Mouse (Mus musculus) liver, postnatal 0 days (tissue): ENCODE data around the gene Hpf1. TPM values are rescaled to one million over a fixed set of nuclear protein-coding genes. Genes with fewer than 3 reads are reported as not detected.

ENCODE experiments used
- ATAC-seq: fragments of 200-750 bp; cut with Nextera tagmentation; 2 replicates; pipeline ENCODE4 v1.8.0; 2017; ENCODE audit warnings: mild to moderate bottlenecking, moderate library complexity
- DNase-seq: peaks from one replicate; pipeline ENCODE4 v3.0.0-alpha.2; 2016
- H3K27ac ChIP-seq: fragments of 300-500 bp; sonication (generic); 2 replicates; pipeline ENCODE4 v1.5.1; 2014; ENCODE audit warnings: antibody characterized with exemption, moderate library complexity, mild to moderate bottlenecking, low read depth
- H3K27me3 ChIP-seq: fragments of 300-500 bp; sonication (generic); 2 replicates; pipeline ENCODE4 v1.6.1; 2014; ENCODE audit warnings: low read length, control low read depth, mixed read lengths; ENCODE audit not compliant: insufficient read depth
- H3K36me3 ChIP-seq: fragments of 300-500 bp; sonication (generic); replicated peaks from 2 replicates; pipeline ENCODE4 v1.6.1; 2014; ENCODE audit warnings: mild to moderate bottlenecking, control low read depth, low read length, moderate library complexity, mixed read lengths; ENCODE audit not compliant: insufficient read depth
- H3K4me1 ChIP-seq: fragments of 300-500 bp; sonication (generic); 2 replicates; pipeline ENCODE4 v1.6.1; 2014; ENCODE audit warnings: antibody characterized with exemption, mild to moderate bottlenecking, control low read depth; ENCODE audit not compliant: insufficient read depth
- H3K4me2 ChIP-seq: fragments of 300-500 bp; sonication (generic); 2 replicates; pipeline ENCODE4 v1.6.1; 2014; ENCODE audit warnings: low read depth, mild to moderate bottlenecking, low read length, moderate library complexity, mixed read lengths
- H3K4me3 ChIP-seq: fragments of 300-500 bp; sonication (generic); 2 replicates; pipeline ENCODE4 v1.5.1; 2014; ENCODE audit warnings: low read depth, low read length
- H3K9ac ChIP-seq: fragments of 300-500 bp; sonication (generic); replicated peaks from 2 replicates; pipeline ENCODE4 v1.6.1; 2014; ENCODE audit warnings: mild to moderate bottlenecking, moderate library complexity
- H3K9me3 ChIP-seq: fragments of 300-500 bp; sonication (generic); 2 replicates; pipeline ENCODE4 v1.6.1; 2016; ENCODE audit warnings: mild to moderate bottlenecking, control low read depth, low read length, mixed read lengths
- CTCF ChIP-seq: sonication (generic); IDR thresholded peaks from 2 replicates; pipeline ENCODE4 v1.5.1; 2016; ENCODE audit warnings: antibody characterized with exemption, low read depth
- EP300 ChIP-seq: IDR thresholded peaks from 2 replicates; pipeline ENCODE4 v1.6.1; 2016; ENCODE audit warnings: antibody characterized with exemption, low read depth, mild to moderate bottlenecking
- WGBS: fragments of 180-500 bp; shearing (Covaris S2); extraction: QIAGEN DNeasy Blood & Tissue Kit; methylation state at CpG from one replicate; pipeline ENCODE4 v1.1.7; 2014; ENCODE audit not compliant: insufficient replicate concordance; 5-methylcytosine and 5-hydroxymethylcytosine counted together
- polyA plus RNA-seq: library from polyadenylated mRNA; unstranded; fragments of >200 nt; fragmentation: Nextera tagmentation; extraction: Ambion mirVana; gene quantifications from 2 replicates; pipeline ENCODE4 v1.2.1, GENCODE M21; 2015

Gene Hpf1
- polyA plus RNA-seq, 1 experiment from 2014 or later: 43.4 TPM

GRCm38 (mm10) chr8:60951271-60951670 is 61.1 kb downstream of the Hpf1 start:
- Histone ChIP-seq H3K4me3 (0 out of 2 replicates have a peak overlapping the region, but pooled peaks have one; percentile 7), H3K36me3 (no peaks in the 10 kb centered on the region), H3K27ac (no peak overlapping the region), H3K4me1 (peaks cover 20% of the 10 kb centered on the region), H3K9me3 (no peaks in the 10 kb centered on the region), H3K27me3 (no peaks in the 10 kb centered on the region), H3K9ac (no peak overlapping the region), H3K4me2 (peak overlapping the region; percentile 55)
- WGBS: 79% methylated on average over 4 of the region's 4 CpGs
- ATAC-seq: no peak
- no peak for DNase-seq
- TF ChIP-seq CTCF (no peak), EP300 (no peak)

- Histone ChIP-seq H3K9me3 (no peaks in the 10 kb centered on the region), H3K36me3 (no peaks in the 10 kb centered on the region), H3K4me2 (peak overlapping the region; percentile 56), H3K4me1 (peaks cover 21% of the 10 kb centered on the region), H3K4me3 (no peak overlapping the region), H3K27ac (no peak overlapping the region), H3K9ac (no peak overlapping the region), H3K27me3 (no peaks in the 10 kb centered on the region)
- DNase-seq: no peak
- 100% methylated on average over 1 of the region's 1 CpGs for WGBS
- ATAC-seq: no peak
- TF ChIP-seq EP300 (no peak), CTCF (no peak)
Observed at GRCm38 (mm10) chr8:60951757-60952156, 61.5 kb downstream of the Hpf1 start.

GRCm38 (mm10) chr8:60952803-60953202 is 62.6 kb downstream of the Hpf1 start:
- Histone ChIP-seq H3K27me3 (no peaks in the 10 kb centered on the region), H3K4me3 (peak overlapping the region; percentile 37), H3K9ac (peak overlapping the region; percentile 35; the same call in 1 of the 2 replicates), H3K4me1 (peaks cover 27% of the 10 kb centered on the region), H3K36me3 (no peaks in the 10 kb centered on the region), H3K27ac (peak overlapping the region; percentile 56), H3K4me2 (peak overlapping the region; percentile 56), H3K9me3 (no peaks in the 10 kb centered on the region)
- TF ChIP-seq CTCF (no peak), EP300 (peak; percentile 21; the same call in 1 of the 2 replicates)
- no peak for ATAC-seq
- WGBS: 47% methylated on average over 5 of the region's 5 CpGs
- no peak for DNase-seq

- Histone ChIP-seq H3K27ac (peak overlapping the region; percentile 91), H3K4me1 (peaks cover 25% of the 10 kb centered on the region), H3K36me3 (no peaks in the 10 kb centered on the region), H3K4me2 (peak overlapping the region; percentile 68), H3K9ac (peak overlapping the region; percentile 65), H3K4me3 (peak overlapping the region; percentile 50), H3K27me3 (no peaks in the 10 kb centered on the region), H3K9me3 (no peaks in the 10 kb centered on the region)
- WGBS: 12% methylated on average over 15 of the region's 15 CpGs
- no peak for TF ChIP-seq CTCF
- TF ChIP-seq EP300: peak; percentile 96
- DNase-seq (peak; percentile 81), ATAC-seq (peak; percentile 94)
Observed at GRCm38 (mm10) chr8:60954281-60955014, 64.2 kb downstream of the Hpf1 start.

GRCm38 (mm10) chr8:60956847-60957246 is 66.6 kb downstream of the Hpf1 start:
- no peak; the same call in 1 of the 2 replicates for TF ChIP-seq EP300
- TF ChIP-seq CTCF: no peak
- H3K4me1 ChIP-seq: peaks cover 16% of the 10 kb centered on the region
- no peak overlapping the region for H3K4me3 ChIP-seq
- no peaks in the 10 kb centered on the region for H3K27me3 ChIP-seq
- DNase-seq (peak; percentile 34), ATAC-seq (peak; percentile 55)
- no peaks in the 10 kb centered on the region for H3K9me3 ChIP-seq
- H3K36me3 ChIP-seq: no peaks in the 10 kb centered on the region
- WGBS: 48% methylated on average over 7 of the region's 7 CpGs
- H3K9ac ChIP-seq: no peak overlapping the region
- H3K4me2 ChIP-seq: peak overlapping the region; percentile 47
- H3K27ac ChIP-seq: peak overlapping the region; percentile 37

Other genes with a start within 250 kb of the Hpf1 start
- gene Clcn3, start 92.9 kb downstream of the Hpf1 start, polyA plus RNA-seq: 22.9 and 23.3 TPM in 2 replicates
- gene Nek1, start 102.8 kb downstream of the Hpf1 start, polyA plus RNA-seq: 3.4 and 4.4 TPM in 2 replicates